Mouse (Mus musculus): ENCODE measurements around the gene Nop58. TPM values are rescaled to one million over a fixed set of nuclear protein-coding genes. Genes with fewer than 3 reads are reported as not detected.
"Not testable (repeated sequence)": the region's sequence is repeated elsewhere in the genome, so short reads cannot be mapped to it uniquely, and the experiment has no call there.

Gene Nop58
- total RNA-seq (2021): 100 to 1,000 TPM; 146 to 164 TPM
- long read RNA-seq, experiment 1, full-length matches to known transcripts: 15 of 23 reads
- long read RNA-seq, experiment 1, partial matches to known transcripts: 5 of 23 reads
- long read RNA-seq, experiment 1, other reads (novel, unspliced or antisense): 3 of 23 reads
- long read RNA-seq, experiment 2, full-length matches to known transcripts: 49 of 117 reads
- long read RNA-seq, experiment 2, partial matches to known transcripts: 38 of 117 reads
- long read RNA-seq, experiment 2, other reads (novel, unspliced or antisense): 30 of 117 reads

- DNase-seq (ENCODE audit: low spot score in 2 of 2): peak; percentile 48 to 76
Observed at GRCm38 (mm10) chr1:59684819-59685755, at the start of gene Nop58. TSS of gene Nop58 (plus strand) at chr1:59684971.

DNA sequence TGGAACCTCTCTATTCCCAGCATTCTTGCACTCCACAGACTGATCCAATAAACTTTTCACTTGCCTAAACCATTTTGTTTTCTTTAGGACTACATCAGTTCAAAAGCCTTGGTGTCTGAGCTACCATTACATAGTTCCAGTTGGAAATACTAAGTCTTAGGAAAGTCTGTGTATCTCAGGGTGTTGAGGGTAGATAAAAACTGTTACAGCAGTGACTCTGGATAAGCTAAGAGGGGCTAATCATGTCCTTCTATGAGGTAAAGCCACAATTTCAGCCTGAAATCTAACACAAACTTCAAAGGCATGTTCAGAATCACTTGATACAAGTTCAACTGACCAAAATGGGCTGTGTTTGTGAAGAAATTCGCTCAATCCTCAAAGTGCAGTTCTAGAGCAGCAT lies 48.4 kb upstream of the Nop58 start:
- no peak for DNase-seq (ENCODE audit: low spot score in 2 of 2)

- DNase-seq (ENCODE audit: low spot score in 2 of 2): no peak
Observed at GRCm38 (mm10) chr1:59638371-59638770, 46.4 kb upstream of the Nop58 start.

DNA sequence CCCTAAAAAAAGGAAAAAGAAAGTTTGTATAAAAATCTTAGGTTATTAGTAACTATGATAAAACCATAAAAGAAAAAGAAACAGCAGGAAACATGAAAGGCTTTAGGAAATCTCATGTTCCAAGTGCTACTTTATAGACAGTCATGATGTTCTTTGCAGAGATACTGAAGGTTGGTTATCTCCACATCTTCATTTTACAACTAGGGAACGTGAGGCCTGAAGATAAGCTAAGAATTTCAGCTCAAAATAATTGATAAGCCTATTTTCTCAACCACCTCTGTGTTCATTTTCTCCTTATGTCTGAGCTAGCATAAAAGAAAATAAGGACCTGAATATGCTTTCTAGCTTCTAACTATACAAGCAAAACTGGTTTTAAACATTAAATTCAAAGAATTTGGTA lies 42.3 kb upstream of the Nop58 start:
- DNase-seq (ENCODE audit: low spot score in 2 of 2): no peak

- not testable (repeated sequence) for DNase-seq (ENCODE audit: low spot score in 2 of 2)
Observed at GRCm38 (mm10) chr1:59646502-59646901, 38.3 kb upstream of the Nop58 start.

DNA sequence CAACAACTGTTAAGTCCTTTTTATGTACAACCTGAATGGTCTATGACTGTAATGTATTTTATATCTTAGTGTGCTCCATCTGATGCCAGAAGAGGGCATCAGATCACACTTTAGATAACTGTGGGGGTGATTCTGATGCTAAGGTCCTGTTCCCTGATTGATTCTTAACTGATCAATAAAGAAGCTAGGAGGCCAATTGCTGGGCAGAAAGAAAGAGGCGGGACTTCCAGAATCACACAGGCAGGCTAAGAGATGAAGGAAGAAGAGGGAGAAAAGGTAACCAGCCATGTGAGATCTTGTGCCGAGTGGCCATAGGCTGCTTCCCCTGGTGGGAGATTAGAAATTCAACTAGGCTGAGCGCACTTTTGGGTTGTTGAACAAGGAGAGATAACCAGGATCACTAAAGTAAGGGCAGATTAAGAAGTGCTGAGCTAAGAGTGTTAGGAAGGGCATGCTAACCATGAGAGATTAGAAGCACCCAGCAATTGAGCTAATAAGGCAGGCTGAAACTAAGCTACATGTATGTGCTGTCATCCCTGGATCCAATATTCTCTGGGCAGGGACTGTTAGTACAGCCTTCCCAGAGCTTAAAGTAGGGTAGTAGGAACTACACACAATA lies 33.5 kb upstream of the Nop58 start:
- no peak for DNase-seq (ENCODE audit: low spot score in 2 of 2)

GRCm38 (mm10) chr1:59653243-59653911 lies 31.4 kb upstream of the Nop58 start:
- no peak for DNase-seq (ENCODE audit: low spot score in 2 of 2)

- no peak for DNase-seq (ENCODE audit: low spot score in 2 of 2)
Observed at GRCm38 (mm10) chr1:59656244-59657171, 28.3 kb upstream of the Nop58 start.

- DNase-seq (ENCODE audit: low spot score in 2 of 2): no peak
Observed at GRCm38 (mm10) chr1:59663456-59664135, 21.2 kb upstream of the Nop58 start.

DNA sequence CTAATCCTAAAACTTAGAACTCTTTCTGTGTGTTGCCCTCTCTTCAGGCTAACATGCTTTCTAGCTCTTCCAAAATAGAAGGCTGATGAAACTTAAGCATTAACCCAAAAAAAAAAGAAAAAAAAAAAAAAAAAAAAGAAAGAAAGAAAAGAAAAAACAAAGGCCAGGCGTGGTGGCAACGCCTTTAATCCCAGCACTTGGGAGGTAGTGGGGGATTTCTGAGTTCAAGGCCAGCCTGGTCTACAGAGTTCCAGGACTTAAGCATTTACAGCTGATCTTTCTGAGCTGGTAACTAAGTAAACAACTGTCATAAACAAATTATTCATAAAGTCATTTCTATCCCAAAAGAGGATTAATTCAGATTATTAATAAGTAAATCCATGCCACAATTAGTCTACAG lies 15.9 kb upstream of the Nop58 start:
- DNase-seq (ENCODE audit: low spot score in 2 of 2): no peak

GRCm38 (mm10) chr1:59669962-59670630 lies 14.7 kb upstream of the Nop58 start:
- peak in 1 of 2 experiments; percentile 8 for DNase-seq (ENCODE audit: low spot score in 2 of 2)

DNA sequence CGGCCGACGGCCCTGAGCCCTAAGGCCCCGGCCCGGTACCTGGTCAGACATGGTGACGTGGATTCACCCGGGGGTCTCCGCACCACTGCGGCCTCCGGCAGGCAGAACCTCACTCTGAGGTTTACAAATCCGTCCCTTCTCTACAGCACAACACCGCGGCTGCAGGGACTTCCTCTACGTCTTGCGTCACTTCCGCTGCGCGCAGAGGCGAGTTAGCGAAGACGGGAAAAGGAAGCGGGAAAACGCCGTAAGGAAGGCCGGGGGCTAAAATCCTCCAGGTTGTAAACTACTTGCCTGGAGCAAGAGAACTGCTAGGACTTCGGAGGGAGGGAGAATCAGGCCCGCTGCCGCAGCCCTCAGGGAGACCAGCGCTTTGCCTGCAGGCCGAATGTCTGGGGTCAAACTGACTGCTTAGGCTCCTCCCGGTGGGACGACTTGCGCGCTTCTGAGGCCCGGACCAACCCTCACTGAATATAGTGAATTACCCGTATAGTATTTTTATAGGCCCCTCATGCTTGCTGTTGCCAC lies 14.1 kb upstream of the Nop58 start, which contains the start of gene Sumo1:
TSS of gene Sumo1 (minus strand) at position 194 of the 528 bp plus-strand sequence.
- DNase-seq (ENCODE audit: low spot score in 2 of 2): peak; percentile 65 to 72

- DNase-seq (ENCODE audit: low spot score in 2 of 2): no peak
Observed at GRCm38 (mm10) chr1:59673661-59674060, 11.1 kb upstream of the Nop58 start.

DNA sequence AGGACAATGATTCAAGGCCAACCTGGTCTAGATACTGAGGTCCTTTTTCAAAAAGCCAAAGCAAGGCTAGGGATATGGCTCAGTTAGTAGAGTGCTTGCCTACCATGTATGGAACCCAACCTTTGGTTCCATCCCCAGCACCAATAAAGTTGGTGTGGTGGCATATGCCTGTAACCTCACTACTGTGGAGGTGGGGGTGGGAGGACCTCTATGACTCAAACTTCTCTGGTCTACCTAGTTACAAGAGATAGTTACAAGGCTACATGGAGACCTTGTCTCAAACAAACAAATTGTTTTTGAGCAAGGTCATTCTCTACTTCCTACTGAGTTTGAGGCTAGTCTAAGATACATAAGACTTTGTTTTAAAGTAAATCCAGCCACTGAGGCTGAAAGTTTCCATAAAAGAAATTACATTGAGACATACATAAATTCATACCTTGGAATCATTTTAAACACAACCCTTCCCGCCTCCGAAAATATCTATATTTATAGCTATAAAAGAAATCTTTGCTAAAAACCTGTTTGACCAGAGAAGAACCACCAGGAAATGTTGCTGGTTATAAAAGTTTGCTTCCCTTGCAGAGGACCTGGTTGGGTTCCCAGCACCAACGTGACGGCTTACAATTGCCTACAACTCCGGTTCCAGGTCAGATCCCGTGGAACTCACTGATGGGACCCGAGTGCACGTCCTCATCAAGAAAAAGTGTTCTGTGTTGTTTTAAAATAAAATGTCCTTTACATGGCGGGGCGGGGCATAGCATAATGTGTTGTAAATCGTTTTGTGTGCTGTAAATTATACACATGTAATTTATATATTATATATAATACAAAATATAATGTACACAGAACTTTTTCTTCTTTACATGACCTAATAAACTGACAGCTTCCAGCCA lies 599 bp upstream of the Nop58 start:
- DNase-seq (ENCODE audit: low spot score in 2 of 2): no peak

DNA sequence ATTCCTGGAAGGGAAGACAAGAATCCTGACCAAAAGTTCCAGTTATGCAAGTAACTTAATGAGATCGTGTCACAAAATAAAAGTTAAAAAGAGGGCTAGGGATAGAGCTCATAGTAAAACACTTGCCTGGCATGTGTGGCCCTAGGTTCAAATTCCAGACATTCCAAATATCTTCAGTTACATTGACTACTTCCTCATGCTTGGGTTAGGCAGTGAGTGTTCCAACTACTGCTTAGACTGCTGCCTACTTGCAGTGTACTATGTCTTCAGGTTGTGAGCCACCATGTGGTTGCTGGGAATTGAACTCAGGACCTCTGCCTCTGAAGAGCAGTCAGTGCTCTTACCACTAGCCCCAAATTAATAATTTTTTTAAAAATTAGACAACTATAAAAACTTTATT lies 2.7 kb downstream of the Nop58 start:
- no peak for DNase-seq (ENCODE audit: low spot score in 2 of 2)

DNA sequence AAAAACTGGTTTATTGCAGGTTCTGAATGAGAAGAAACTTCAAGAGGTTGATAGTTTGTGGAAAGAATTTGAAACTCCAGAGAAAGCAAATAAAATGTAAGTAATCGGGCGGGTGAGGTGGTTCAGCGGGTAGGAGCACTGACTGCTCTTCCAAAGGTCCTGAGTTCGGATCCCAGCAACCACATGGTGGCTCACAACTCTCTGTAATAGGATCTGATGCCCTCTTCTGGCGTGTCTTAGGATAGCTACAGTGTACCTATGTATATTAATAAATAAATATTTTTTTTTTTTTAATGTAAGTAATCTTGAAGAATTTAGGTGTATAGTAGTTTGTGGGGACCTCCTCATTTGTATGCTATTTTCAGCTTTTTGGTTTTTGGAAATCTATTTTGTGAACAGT lies 5.7 kb downstream of the Nop58 start:
- DNase-seq (ENCODE audit: low spot score in 2 of 2): no peak

- DNase-seq (ENCODE audit: low spot score in 2 of 2): no peak
Observed at GRCm38 (mm10) chr1:59697751-59698150, 13.0 kb downstream of the Nop58 start.

- DNase-seq (ENCODE audit: low spot score in 2 of 2): no peak
Observed at GRCm38 (mm10) chr1:59698207-59698606, 13.4 kb downstream of the Nop58 start.
